Mouse (Mus musculus) kidney, postnatal 0 days (tissue): ENCODE measurements around the gene Tcl1. TPM values are rescaled to one million over a fixed set of nuclear protein-coding genes. Genes with fewer than 3 reads are reported as not detected.
A peak's percentile ranks its signal among the peaks of the same experiment; 100 is the strongest.
"Not testable (repeated sequence)": the region's sequence is repeated elsewhere in the genome, so short reads cannot be mapped to it uniquely, and the experiment has no call there.

Source experiments
- ATAC-seq: fragments of 200-750 bp; cut with Nextera tagmentation; replicated peaks from 2 replicates; pipeline ENCODE4 v1.8.0; 2017; ENCODE audit warnings: low read depth, moderate number of reproducible peaks, moderate TSS enrichment, moderate library complexity; ENCODE audit not compliant: low FRiP score
- DNase-seq: peaks from one replicate; pipeline ENCODE4 v3.0.0-alpha.2; 2016; ENCODE audit warnings: low spot score
- H3K27ac ChIP-seq: fragments of 300-500 bp; sonication (generic); 2 replicates; pipeline ENCODE4 v1.5.1; 2014; ENCODE audit warnings: mild to moderate bottlenecking
- H3K27me3 ChIP-seq: fragments of 300-500 bp; sonication (generic); 2 replicates; pipeline ENCODE4 v1.6.1; 2014; ENCODE audit warnings: low read length, mixed read lengths; ENCODE audit not compliant: insufficient read depth
- H3K36me3 ChIP-seq: fragments of 300-500 bp; sonication (generic); 2 replicates; pipeline ENCODE4 v1.6.1; 2014; ENCODE audit warnings: low read length, mixed read lengths; ENCODE audit not compliant: insufficient read depth
- H3K4me1 ChIP-seq: fragments of 300-500 bp; sonication (generic); replicated peaks from 2 replicates; pipeline ENCODE4 v1.6.1; 2014; ENCODE audit warnings: antibody characterized with exemption, low read length, mixed read lengths; ENCODE audit not compliant: insufficient read depth
- H3K4me2 ChIP-seq: fragments of 300-500 bp; sonication (generic); 2 replicates; pipeline ENCODE4 v1.6.1; 2014; ENCODE audit warnings: mild to moderate bottlenecking, low read length, moderate library complexity, mixed read lengths
- H3K4me3 ChIP-seq: fragments of 300-500 bp; sonication (generic); replicated peaks from 2 replicates; pipeline ENCODE4 v1.5.1; 2014; ENCODE audit warnings: low read depth, low read length
- H3K9ac ChIP-seq: fragments of 300-500 bp; sonication (generic); 2 replicates; pipeline ENCODE4 v1.6.1; 2014; ENCODE audit warnings: low read depth, low read length
- H3K9me3 ChIP-seq: fragments of 300-500 bp; sonication (generic); replicated peaks from 2 replicates; pipeline ENCODE4 v1.6.1; 2016; ENCODE audit warnings: low read length, inconsistent platforms, mixed read lengths
- CTCF ChIP-seq: IDR thresholded peaks from 2 replicates; pipeline ENCODE4 v1.5.1; 2016; ENCODE audit warnings: antibody characterized with exemption, low read depth, mild to moderate bottlenecking, moderate library complexity
- WGBS: fragments of 180-500 bp; shearing (Covaris S2); extraction: QIAGEN DNeasy Blood & Tissue Kit; methylation state at CpG from one replicate; pipeline ENCODE4 v1.1.7; 2014; 5-methylcytosine and 5-hydroxymethylcytosine counted together
- polyA plus RNA-seq: library from polyadenylated mRNA; unstranded; fragments of >200 nt; fragmentation: Nextera tagmentation; extraction: Ambion mirVana; gene quantifications from 2 replicates; pipeline ENCODE4 v1.2.1, GENCODE M21; 2015

The Tcl1 gene
- polyA plus RNA-seq, 1 experiment from 2014 or later: not detected

GRCm38 (mm10) chr12:105188980-105189379, 33.6 kb downstream of the Tcl1 start:
- 51% methylated on average over 2 of the region's 2 CpGs for WGBS
- H3K4me2 ChIP-seq, H3K4me3 ChIP-seq, H3K9ac ChIP-seq, H3K27me3 ChIP-seq, H3K9me3 ChIP-seq, DNase-seq, H3K4me1 ChIP-seq, ATAC-seq, H3K36me3 ChIP-seq, H3K27ac ChIP-seq: not testable (repeated sequence)
- TF ChIP-seq CTCF: peak; percentile 52; the same call in 1 of the 2 replicates

- not testable (repeated sequence) for H3K36me3 ChIP-seq, H3K4me2 ChIP-seq, H3K4me1 ChIP-seq, ATAC-seq, DNase-seq, H3K27ac ChIP-seq, H3K4me3 ChIP-seq, H3K9me3 ChIP-seq, H3K27me3 ChIP-seq, H3K9ac ChIP-seq
- 61% methylated on average over 4 of the region's 4 CpGs for WGBS
These were observed 41.5 kb downstream of the Tcl1 start for GRCm38 (mm10) chr12:105181040-105181644.

- not testable (repeated sequence) for H3K36me3 ChIP-seq, H3K4me1 ChIP-seq, H3K27ac ChIP-seq, H3K9me3 ChIP-seq, H3K9ac ChIP-seq, H3K4me3 ChIP-seq, DNase-seq, H3K27me3 ChIP-seq, ATAC-seq, H3K4me2 ChIP-seq
- WGBS: 63% methylated on average over 3 of the region's 3 CpGs
These were observed 46.5 kb downstream of the Tcl1 start, which contains the start of gene Tcl1b5 for GRCm38 (mm10) chr12:105176044-105176443. TSS of gene Tcl1b5 (plus strand) at chr12:105176344.

- DNase-seq, ATAC-seq, H3K27ac ChIP-seq, H3K27me3 ChIP-seq, H3K9me3 ChIP-seq, H3K4me1 ChIP-seq, H3K9ac ChIP-seq, H3K4me2 ChIP-seq, H3K4me3 ChIP-seq, H3K36me3 ChIP-seq: not testable (repeated sequence)
- 41% methylated on average over 2 of the region's 2 CpGs for WGBS
- peak; percentile 48 for TF ChIP-seq CTCF
These were observed 48.3 kb downstream of the Tcl1 start for GRCm38 (mm10) chr12:105174318-105174717.

GRCm38 (mm10) chr12:105173366-105173765, 49.2 kb downstream of the Tcl1 start:
- Histone ChIP-seq H3K4me2 (no peak overlapping the region), H3K27me3 (no peaks in the 10 kb centered on the region), H3K9ac (no peak overlapping the region), H3K4me1 (no peaks in the 10 kb centered on the region), H3K4me3 (no peak overlapping the region), H3K36me3 (no peaks in the 10 kb centered on the region), H3K27ac (no peak overlapping the region), H3K9me3 (no peaks in the 10 kb centered on the region)
- ATAC-seq: no peak
- no peak for TF ChIP-seq CTCF
- no peak for DNase-seq
- WGBS: 82% methylated on average over 2 of the region's 2 CpGs

Other genes with a start within 250 kb of the Tcl1 start
- gene Syne3, start 213.0 kb downstream of the Tcl1 start, polyA plus RNA-seq: 1.0 and 1.3 TPM in 2 replicates
- 222 and 225 TPM in 2 replicates for gene Glrx5, start 190.1 kb downstream of the Tcl1 start, polyA plus RNA-seq
- not detected in 2 replicates for gene Tcl1b2, start 76.8 kb downstream of the Tcl1 start, polyA plus RNA-seq
- gene Tcl1b1, start 63.1 kb downstream of the Tcl1 start, polyA plus RNA-seq: not detected in 2 replicates
- gene Tcl1b5, start 46.4 kb downstream of the Tcl1 start, polyA plus RNA-seq: not detected in 2 replicates
- not detected in 2 replicates for gene Tcl1b3, start 31.8 kb downstream of the Tcl1 start, polyA plus RNA-seq
- not detected in 2 replicates for gene Tcl1b4, start 20.8 kb downstream of the Tcl1 start, polyA plus RNA-seq
- 0.11 and 0.12 TPM in 2 replicates for gene Tunar, start 111.1 kb upstream of the Tcl1 start, polyA plus RNA-seq
- 1.1 TPM in 2 replicates for gene D430019H16Rik, start 231.1 kb upstream of the Tcl1 start, polyA plus RNA-seq